Mouse (Mus musculus) forebrain, postnatal 0 days (tissue): ENCODE measurements at regions not wholly inside any gene's neighbourhood (a gene's known extent, or its start where the extent isn't known, plus 50 kb on each side); places are given as distances from the start of the nearest gene placed in this dataset.

ENCODE experiments used
- ATAC-seq: fragments of 200-750 bp; cut with Nextera tagmentation; 2 replicates; pipeline ENCODE4 v1.8.0; 2017; ENCODE audit warnings: mild to moderate bottlenecking, moderate library complexity
- DNase-seq: peaks from one replicate; pipeline ENCODE4 v3.0.0-alpha.2; 2015
- H3K27ac ChIP-seq: fragments of 300-500 bp; sonication (generic); 2 replicates; pipeline ENCODE4 v1.5.1; 2014; ENCODE audit warnings: low read depth, mild to moderate bottlenecking, antibody characterized with exemption, low read length, moderate library complexity, mixed read lengths
- H3K27me3 ChIP-seq: fragments of 300-500 bp; sonication (generic); 2 replicates; pipeline ENCODE4 v1.6.1; 2014; ENCODE audit warnings: mild to moderate bottlenecking, low read length, mixed read lengths; ENCODE audit not compliant: insufficient read depth
- H3K36me3 ChIP-seq: fragments of 300-500 bp; sonication (generic); 2 replicates; pipeline ENCODE4 v1.6.1; 2014; ENCODE audit warnings: mild to moderate bottlenecking, moderate library complexity; ENCODE audit not compliant: insufficient read depth
- H3K4me1 ChIP-seq: fragments of 300-500 bp; sonication (generic); 2 replicates; pipeline ENCODE4 v1.6.1; 2014; ENCODE audit warnings: antibody characterized with exemption; ENCODE audit not compliant: insufficient read depth
- H3K4me2 ChIP-seq: fragments of 300-500 bp; sonication (generic); 2 replicates; pipeline ENCODE4 v1.6.1; 2014; ENCODE audit warnings: low read depth, mild to moderate bottlenecking, moderate library complexity
- H3K4me3 ChIP-seq: fragments of 300-500 bp; sonication (generic); 2 replicates; pipeline ENCODE4 v1.5.1; 2014; ENCODE audit warnings: low read depth, low read length, mixed read lengths
- H3K9ac ChIP-seq: fragments of 300-500 bp; sonication (generic); 2 replicates; pipeline ENCODE4 v1.6.1; 2014; ENCODE audit warnings: mild to moderate bottlenecking
- H3K9me3 ChIP-seq: fragments of 300-500 bp; sonication (generic); 2 replicates; pipeline ENCODE4 v1.6.1; 2016; ENCODE audit warnings: low read length
- CTCF ChIP-seq: sonication (generic); IDR thresholded peaks from 2 replicates; pipeline ENCODE4 v1.5.1; 2016; ENCODE audit warnings: antibody characterized with exemption, control low read depth, low read depth
- WGBS: fragments of 180-500 bp; shearing (Covaris S2); extraction: QIAGEN DNeasy Blood & Tissue Kit; methylation state at CpG from one replicate; pipeline ENCODE4 v1.1.7; 2014; 5-methylcytosine and 5-hydroxymethylcytosine counted together

DNA sequence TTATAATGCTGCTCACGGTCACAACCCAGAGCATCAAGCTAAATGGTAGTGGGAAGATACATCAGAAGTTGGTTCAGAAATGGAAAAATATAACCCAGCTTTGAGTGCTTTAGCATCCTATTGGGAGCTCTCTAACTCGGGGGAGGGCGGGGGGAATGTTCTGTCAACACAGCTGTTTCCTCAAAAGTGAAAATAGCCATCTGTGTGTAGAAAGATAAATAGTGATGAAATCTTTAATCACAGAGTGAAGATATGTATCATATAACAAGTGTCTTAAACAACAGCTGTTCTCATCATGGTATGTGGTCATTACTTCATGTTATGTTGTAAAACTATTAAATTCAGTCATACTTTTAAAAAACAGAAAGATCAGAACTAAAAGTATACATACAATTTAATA lies 248.4 kb upstream of the Siglech start:
- peak; percentile 47; the same call in 1 of the 2 replicates for ATAC-seq
- Histone ChIP-seq H3K27ac (no peak overlapping the region), H3K36me3 (no peaks in the 10 kb centered on the region), H3K4me3 (no peak overlapping the region), H3K4me2 (no peak overlapping the region), H3K4me1 (no peaks in the 10 kb centered on the region), H3K27me3 (no peaks in the 10 kb centered on the region), H3K9ac (no peak overlapping the region), H3K9me3 (no peaks in the 10 kb centered on the region)
- DNase-seq = peak; percentile 18
- TF ChIP-seq CTCF = no peak
- 70% methylated on average over 3 of the region's 3 CpGs for WGBS

DNA sequence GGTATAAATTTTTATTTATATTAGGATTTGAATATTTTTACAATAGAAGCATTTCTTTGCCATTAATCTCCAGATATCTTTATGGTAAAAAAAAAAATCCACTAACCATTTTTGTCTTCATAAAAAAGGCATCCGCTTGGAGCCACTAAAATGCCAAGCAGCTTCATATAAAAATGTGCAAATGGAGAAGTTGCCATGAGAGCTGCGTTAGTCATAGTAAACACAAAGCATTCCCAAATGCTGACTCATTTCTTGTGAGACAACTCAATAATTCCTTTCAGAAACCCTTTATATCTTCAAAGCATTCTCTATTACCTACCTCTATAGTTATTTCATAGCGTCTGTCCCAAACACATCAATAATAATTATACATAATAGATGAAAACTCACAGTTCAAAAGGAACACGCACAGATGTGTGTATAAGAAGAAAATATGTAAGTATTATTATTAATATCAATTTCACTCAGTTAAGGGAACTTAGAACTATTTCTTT lies 228.1 kb upstream of the Siglech start:
- 72% methylated on average over 4 of the region's 4 CpGs for WGBS
- no peak overlapping the region for H3K27ac ChIP-seq

DNA sequence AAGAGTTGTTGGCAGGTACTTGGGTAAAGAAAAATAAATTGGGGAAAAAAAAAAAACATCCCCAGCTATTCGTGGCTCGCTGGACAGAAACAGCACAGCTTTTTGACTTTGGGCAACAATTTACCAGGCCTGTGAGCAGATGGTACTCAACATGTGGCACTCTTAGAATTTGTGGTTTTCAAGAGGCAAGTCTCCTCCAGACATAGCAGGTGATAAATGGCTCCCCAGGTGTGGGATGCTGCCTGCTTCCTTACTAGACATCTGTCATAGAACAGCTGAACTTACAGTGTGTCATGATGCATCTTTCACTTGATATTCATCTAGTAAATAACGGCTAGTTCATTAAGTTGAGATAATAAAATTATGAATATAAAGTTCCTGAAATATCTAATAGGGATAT lies 218.8 kb upstream of the Siglech start:
- DNase-seq (no peak), ATAC-seq (no peak)
- Histone ChIP-seq H3K27ac (no peak overlapping the region), H3K9ac (no peak overlapping the region), H3K4me1 (no peaks in the 10 kb centered on the region), H3K9me3 (no peaks in the 10 kb centered on the region), H3K4me2 (no peak overlapping the region), H3K27me3 (no peaks in the 10 kb centered on the region), H3K36me3 (no peaks in the 10 kb centered on the region), H3K4me3 (no peak overlapping the region)
- no peak for TF ChIP-seq CTCF
- 49% methylated on average over 3 of the region's 3 CpGs for WGBS

More for the DNA sequence above, 228.1 kb upstream of the Siglech start:
- Histone ChIP-seq H3K36me3 (no peaks in the 10 kb centered on the region), H3K4me1 (no peaks in the 10 kb centered on the region), H3K27me3 (no peaks in the 10 kb centered on the region), H3K4me3 (no peak overlapping the region), H3K9ac (no peak overlapping the region), H3K9me3 (no peaks in the 10 kb centered on the region), H3K4me2 (no peak overlapping the region)
- no peak for ATAC-seq
- no peak for DNase-seq
- no peak for TF ChIP-seq CTCF

DNA sequence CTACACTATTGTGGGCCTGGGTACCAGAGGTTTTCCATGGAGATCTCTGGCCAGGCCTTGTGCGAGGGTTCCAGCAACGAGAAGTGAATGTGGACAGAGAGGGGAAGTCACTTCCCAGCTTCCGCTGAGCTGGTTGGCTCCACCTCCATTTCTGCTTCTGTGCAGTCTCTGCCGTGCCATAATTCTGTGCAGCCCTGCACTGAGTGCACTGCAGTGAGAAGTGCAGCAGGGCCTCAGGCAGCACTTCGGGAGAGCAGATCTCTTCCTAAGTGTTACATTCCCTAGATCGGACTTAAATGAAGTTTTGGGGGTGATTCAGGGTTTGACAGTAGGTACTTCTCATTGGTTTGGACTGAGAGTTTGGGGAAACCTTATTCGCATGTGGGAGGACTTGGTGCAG lies 194.6 kb upstream of the Siglech start:
- WGBS = 89% methylated on average over 7 of the region's 7 CpGs
- Histone ChIP-seq H3K4me1 (no peaks in the 10 kb centered on the region), H3K9ac (no peak overlapping the region), H3K27ac (no peak overlapping the region), H3K4me2 (no peak overlapping the region), H3K9me3 (no peaks in the 10 kb centered on the region), H3K27me3 (no peaks in the 10 kb centered on the region), H3K4me3 (no peak overlapping the region), H3K36me3 (no peaks in the 10 kb centered on the region)
- no peak for TF ChIP-seq CTCF
- ATAC-seq (no peak), DNase-seq (no peak)

DNA sequence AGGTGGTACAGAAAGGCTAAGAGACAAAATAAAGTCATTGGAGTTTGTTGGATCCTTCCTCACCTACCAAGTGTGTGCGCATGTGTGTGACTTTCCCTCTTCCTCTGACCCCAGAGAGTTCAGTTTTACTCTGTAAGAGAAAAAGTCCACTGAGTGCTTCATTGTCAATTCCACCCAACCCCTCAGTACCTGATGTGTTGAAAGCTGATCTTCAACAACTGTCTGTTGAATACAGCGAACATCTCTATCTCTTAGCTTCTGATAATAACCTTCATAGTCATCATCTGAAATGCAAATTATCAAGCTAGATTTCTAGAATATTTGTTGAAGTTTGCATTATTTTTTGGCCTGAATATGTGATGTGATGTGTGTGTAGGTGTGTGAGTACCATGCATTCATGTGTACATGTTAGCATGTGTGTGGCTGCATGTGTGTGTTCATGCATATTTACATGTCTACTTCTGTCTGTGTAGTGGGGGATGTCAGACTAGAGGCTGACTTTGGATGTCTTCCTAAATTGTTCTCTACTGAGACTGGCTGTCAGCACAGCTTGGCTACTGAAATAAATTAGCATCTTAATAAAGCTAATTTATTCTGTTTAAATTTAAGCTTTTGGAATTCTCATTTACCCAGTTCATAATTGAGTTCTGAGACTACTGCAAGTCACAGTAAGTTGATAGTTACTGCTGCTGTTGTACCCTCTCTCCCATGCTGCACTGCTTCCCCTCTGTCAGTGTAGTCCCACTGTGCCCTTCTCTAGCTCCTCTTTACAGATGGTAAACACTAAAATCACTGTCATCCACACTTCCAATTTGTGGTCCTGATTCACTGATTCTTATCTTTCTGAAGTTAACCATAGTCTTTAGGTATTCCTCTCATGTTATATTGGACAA lies 186.7 kb upstream of the Siglech start:
- Histone ChIP-seq H3K4me3 (no peak overlapping the region), H3K27me3 (no peaks in the 10 kb centered on the region), H3K4me2 (no peak overlapping the region), H3K4me1 (no peaks in the 10 kb centered on the region), H3K27ac (peak overlapping the region; percentile 36), H3K9me3 (no peaks in the 10 kb centered on the region), H3K36me3 (no peaks in the 10 kb centered on the region), H3K9ac (no peak overlapping the region)
- TF ChIP-seq CTCF = no peak
- 75% methylated on average over 2 of the region's 2 CpGs for WGBS
- peak; percentile 97 for ATAC-seq
- DNase-seq = peak; percentile 59
